Mouse (Mus musculus) kidney, adult 9 months (tissue): ENCODE data around the gene Banp.

Experiments
- DNase-seq: peaks from one replicate; pipeline ENCODE4 v3.0.0; 2022

Banp gene

DNA sequence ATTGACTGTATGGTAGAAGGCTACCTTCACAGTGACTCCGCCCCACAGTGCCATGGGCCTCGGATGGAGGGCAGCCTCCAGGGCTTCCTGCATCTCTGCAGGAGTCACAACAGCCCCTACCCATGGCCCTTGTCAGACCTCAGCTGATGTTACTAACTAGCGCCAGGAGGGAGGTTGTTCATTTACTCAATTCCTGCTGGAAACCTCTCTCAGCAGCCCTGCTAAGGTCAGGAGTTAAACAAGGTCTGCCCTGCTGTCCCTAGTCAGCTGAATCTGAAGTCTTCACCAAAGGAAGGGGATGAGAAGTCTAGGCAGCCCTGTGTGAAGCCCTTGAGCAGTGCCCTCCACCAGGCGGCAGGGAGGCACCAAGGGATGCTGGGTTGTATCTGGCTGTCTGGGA is 121.6 kb downstream of the Banp start:
- peak; percentile 45 for DNase-seq

DNA sequence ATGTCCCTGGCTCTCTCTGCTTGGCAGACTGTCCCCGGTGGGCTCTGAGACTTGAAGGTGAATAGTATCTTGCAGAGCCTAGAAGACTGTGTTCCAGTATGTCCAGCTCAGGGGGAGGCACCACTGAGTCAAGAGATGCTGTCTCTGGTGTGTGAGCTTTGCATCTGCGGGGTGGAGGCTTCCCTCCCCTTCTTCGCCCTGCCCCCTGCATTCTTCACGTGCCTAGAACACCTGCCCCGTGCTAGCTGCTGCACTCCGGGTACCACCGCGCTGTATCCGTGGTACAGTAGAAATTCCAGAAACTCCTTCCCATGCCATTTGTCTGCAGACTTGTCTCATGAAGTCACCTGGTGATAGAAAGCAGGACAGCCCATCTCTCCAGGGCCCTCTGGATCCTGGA is 124.4 kb downstream of the Banp start:
- DNase-seq, result no peak

- DNase-seq, result no peak
These were observed 124.9 kb downstream of the Banp start for GRCm38 (mm10) chr8:122074442-122074841.

DNA sequence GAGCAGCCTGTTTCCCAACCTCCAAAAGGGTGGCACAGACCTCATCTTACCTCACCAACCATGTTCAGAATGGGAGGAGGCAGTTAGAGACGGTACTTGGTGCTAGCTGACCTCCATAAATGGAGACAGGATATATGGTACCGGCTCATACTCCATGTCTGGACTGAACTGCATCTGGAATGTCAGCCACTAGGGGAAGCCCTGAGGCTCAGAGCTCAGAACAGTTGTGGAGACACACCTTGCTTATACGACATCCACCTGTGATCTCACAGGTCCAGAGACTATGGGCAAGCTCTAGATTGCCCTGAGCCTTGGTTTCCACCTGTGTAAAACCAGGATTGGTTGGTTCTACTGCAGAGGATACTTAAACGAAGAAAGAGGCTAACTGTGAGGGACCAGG is 125.4 kb downstream of the Banp start:
- DNase-seq, result no peak

- DNase-seq, result no peak
These were observed 126.8 kb downstream of the Banp start for GRCm38 (mm10) chr8:122076183-122076842.

GRCm38 (mm10) chr8:122078321-122078720 is 128.8 kb downstream of the Banp start:
- DNase-seq, result no peak
